Comparison of ENCODE assay signal across 8 mouse cellular contexts in genomic region chr4:121039331-121040115, GRCm38 (mm10). TPM values are rescaled to one million over a fixed set of nuclear protein-coding genes. Genes with fewer than 3 reads are reported as not detected.
A peak's percentile ranks its signal among the peaks of the same experiment; 100 is the strongest.
DNase-seq lines count a peak whose midpoint lies in the region; ATAC-seq and TF ChIP-seq lines count a peak whose summit lies in the region.

Col9a2 (plus strand) TSS chr4:121039385.

- no peak for DNase-seq in heart, postnatal 36 days
- DNase-seq in limb, embryonic 11.5 days (ENCODE audit: low spot score), result peak; percentile 54
- no peak for DNase-seq in thymus, adult 18-20 months
- no peak for DNase-seq in gastrocnemius, adult 8-10 months (ENCODE audit: low spot score in 2 of 2)

- peaks cover 15% of the 10 kb centered on the region for H3K4me1 ChIP-seq in heart, embryonic 11.5 days (ENCODE audit: control insufficient read depth, insufficient read depth, low read length)
- H3K4me1 ChIP-seq in bone marrow macrophage, adult 2 months (ENCODE audit: control insufficient read depth, insufficient read depth, low read length), result peaks cover 4% of the 10 kb centered on the region; the same call in 1 of the 2 replicates
- peaks cover 36% of the 10 kb centered on the region for H3K4me1 ChIP-seq in forebrain, embryonic 12.5 days
- peaks cover 10% of the 10 kb centered on the region for H3K4me1 ChIP-seq in limb, embryonic 11.5 days (ENCODE audit: control insufficient read depth, insufficient read depth, low read length)

- no peak within 1 kb of the TSS for H3K27ac ChIP-seq in heart, embryonic 11.5 days (ENCODE audit: low read depth, low read length)
- H3K27ac ChIP-seq in bone marrow macrophage, adult 2 months (ENCODE audit: insufficient read depth, low read depth, low read length), result no peak within 1 kb of the TSS
- no peak within 1 kb of the TSS for H3K27ac ChIP-seq in forebrain, embryonic 12.5 days
- H3K27ac ChIP-seq in limb, embryonic 11.5 days (replicated peaks; ENCODE audit: low read depth, low read length), result peak within 1 kb of the TSS; percentile 36; the same call in 1 of the 2 replicates

- H3K9ac ChIP-seq in heart, embryonic 11.5 days (ENCODE audit: low read depth, low read length), result peak within 1 kb of the TSS; percentile 64
- peak within 1 kb of the TSS; percentile 56 for H3K9ac ChIP-seq in forebrain, embryonic 12.5 days
- H3K9ac ChIP-seq in limb, embryonic 11.5 days (ENCODE audit: low read length), result peak within 1 kb of the TSS; percentile 73

- H3K36me3 ChIP-seq in heart, embryonic 11.5 days (ENCODE audit: control insufficient read depth, insufficient read depth, low read length), result no peaks in the 10 kb centered on the region
- no peaks in the 10 kb centered on the region for H3K36me3 ChIP-seq in forebrain, embryonic 12.5 days (replicated peaks)
- no peaks in the 10 kb centered on the region for H3K36me3 ChIP-seq in limb, embryonic 11.5 days (ENCODE audit: control insufficient read depth, insufficient read depth, low read length)

- no peaks in the 10 kb centered on the region for H3K9me3 ChIP-seq in heart, embryonic 11.5 days (replicated peaks; ENCODE audit: control insufficient read depth, low read length)
- no peaks in the 10 kb centered on the region for H3K9me3 ChIP-seq in forebrain, embryonic 12.5 days
- H3K9me3 ChIP-seq in limb, embryonic 11.5 days (ENCODE audit: control insufficient read depth, low read length), result no peaks in the 10 kb centered on the region

- 3% methylated on average over 46 of the region's 46 CpGs for WGBS in heart, embryonic 11.5 days (ENCODE audit: insufficient replicate concordance)
- 1% methylated on average over 46 of the region's 46 CpGs for WGBS in forebrain, embryonic 12.5 days
- 3% methylated on average over 46 of the region's 46 CpGs for WGBS in limb, embryonic 11.5 days

- intact Hi-C loops in heart, postnatal 36 days (cut with DNase I), result loop anchor here (2.0 to 10.0 kb wide), 2 partner anchors 53 to 185 kb away; partner anchors contain the start of gene Rims3

- peaks cover 28% of the 10 kb centered on the region for H3K27me3 ChIP-seq in heart, embryonic 11.5 days (ENCODE audit: control insufficient read depth, insufficient read depth, low read length)
- H3K27me3 ChIP-seq in forebrain, embryonic 12.5 days, result peaks cover 33% of the 10 kb centered on the region
- peaks cover 29% of the 10 kb centered on the region for H3K27me3 ChIP-seq in limb, embryonic 11.5 days (ENCODE audit: control insufficient read depth, insufficient read depth, low read length)

- no peak for TF ChIP-seq POLR2A in bone marrow macrophage, adult 2 months (IDR thresholded peaks at IDR 0.05; ENCODE audit: borderline replicate concordance, low read depth, low read length)

- H3K4me2 ChIP-seq in heart, embryonic 11.5 days, result peak within 1 kb of the TSS; percentile 93
- peak within 1 kb of the TSS; percentile 65 for H3K4me2 ChIP-seq in forebrain, embryonic 12.5 days
- peak within 1 kb of the TSS; percentile 71 for H3K4me2 ChIP-seq in limb, embryonic 11.5 days (ENCODE audit: low read depth, severe bottlenecking)

- ATAC-seq in heart, embryonic 11.5 days (replicated peaks; ENCODE audit: insufficient number of reproducible peaks, low FRiP score, low TSS enrichment), result peak; percentile 15; the same call in 1 of the 2 replicates
- peak; percentile 47 for ATAC-seq in forebrain, embryonic 12.5 days (ENCODE audit: low FRiP score)
- ATAC-seq in limb, embryonic 11.5 days (ENCODE audit: insufficient number of reproducible peaks, low FRiP score, low TSS enrichment, low read depth), result no peak
- 0 out of 2 replicates have a peak, but pooled peaks have one; percentile 4 for ATAC-seq in neutrophil, adult 5-6 weeks (ENCODE audit: extremely low read depth, insufficient number of reproducible peaks, low FRiP score, poor library complexity, severe bottlenecking)

- no peak for TF ChIP-seq CTCF in bone marrow macrophage, adult 2 months (IDR thresholded peaks at IDR 0.05; ENCODE audit: low read depth, low read length)

- peak within 1 kb of the TSS; percentile 50 for H3K4me3 ChIP-seq in heart, embryonic 11.5 days (ENCODE audit: low read depth, low read length)
- H3K4me3 ChIP-seq in bone marrow macrophage, adult 2 months (ENCODE audit: insufficient read depth, low read length), result peak within 1 kb of the TSS; percentile 31
- H3K4me3 ChIP-seq in forebrain, embryonic 12.5 days (replicated peaks), result peak within 1 kb of the TSS; percentile 41
- peak within 1 kb of the TSS; percentile 41 for H3K4me3 ChIP-seq in limb, embryonic 11.5 days (ENCODE audit: low read depth, low read length)

RNA-seq across cellular contexts. Expression of gene Col9a2, which starts in this region (rescaled TPM):
- 3.8 and 4.6 TPM in 2 replicates for polyA plus RNA-seq in heart, embryonic 11.5 days (2014; fragmentation: Nextera tagmentation; extraction: Ambion mirVana)
- total RNA-seq in heart, postnatal 36 days (2021), result under 1 TPM in 1 of 2 experiments, not detected in 1; 0.50 TPM
- not detected in 2 replicates for polyA plus RNA-seq in bone marrow macrophage, adult 2 months (2012; ENCODE audit: insufficient read depth, insufficient read length, missing spikeins)
- 5.6 and 7.9 TPM in 2 replicates for polyA plus RNA-seq in forebrain, embryonic 12.5 days (2016; fragmentation: Nextera tagmentation; extraction: Ambion mirVana)
- polyA plus RNA-seq in limb, embryonic 11.5 days (2014; fragmentation: Nextera tagmentation; extraction: Ambion mirVana), result 16.7 and 20.0 TPM in 2 replicates
- total RNA-seq in neutrophil, adult 5-6 weeks (2017), result 0.61 TPM in 1 of 2 replicates, not detected in the other
- under 1 TPM in 2 of 4 experiments, not detected in 2; 0.13 to 0.44 TPM for total RNA-seq in gastrocnemius, adult 8-10 months (2022)

Comparison
In these comparisons a context has a peak if more than half of its experiments do, and no peak if none do; other contexts are left out.
1. Peak in ATAC-seq in neutrophil, adult 5-6 weeks; RNA of the gene not detected or under 1 TPM.